Comparison of ENCODE assay signal across 17 mouse cellular contexts in genomic region chr9:58206013-58206412, GRCm38 (mm10). TPM values are rescaled to one million over a fixed set of nuclear protein-coding genes. Genes with fewer than 3 reads are reported as not detected.
DNase-seq lines count a peak whose midpoint lies in the region; ATAC-seq and TF ChIP-seq lines count a peak whose summit lies in the region.
"Had no signal": no experiment of that assay in that cellular context is flagged by ENCODE, and none has a peak within 500 bp of the region (broad histone marks: within the 10 kb centered on the region; RNA-seq: fewer than 3 reads in every experiment).

No protein-coding gene starts in this region.

- no peak for ATAC-seq in midbrain, embryonic 11.5 days (ENCODE audit: low FRiP score)
- ATAC-seq in forebrain, embryonic 12.5 days (ENCODE audit: low FRiP score), result no peak
- no peak for ATAC-seq in forebrain, postnatal 0 days
- no peak for ATAC-seq in midbrain, embryonic 15.5 days (replicated peaks)
- ATAC-seq: CD4-positive, CD25-positive, alpha-beta regulatory T cell, adult 4 months; liver, embryonic 12.5 days; lung, postnatal 0 days had no signal

- H3K4me3 ChIP-seq in midbrain, embryonic 11.5 days (ENCODE audit: low read depth, low read length), result no peak overlapping the region
- H3K4me3 ChIP-seq in midbrain, embryonic 10.5 days, result no peak overlapping the region
- H3K4me3 ChIP-seq in forebrain, embryonic 12.5 days (replicated peaks), result no peak overlapping the region
- H3K4me3 ChIP-seq in forebrain, postnatal 0 days (ENCODE audit: low read depth, low read length), result peak overlapping the region; percentile 1
- H3K4me3 ChIP-seq in midbrain, embryonic 15.5 days, result no peak overlapping the region
- H3K4me3 ChIP-seq: heart, embryonic 10.5 days; liver, embryonic 12.5 days; megakaryocyte, embryonic 14.5 days had no signal

- no peak overlapping the region for H3K4me2 ChIP-seq in midbrain, embryonic 11.5 days
- 0 out of 2 replicates have a peak overlapping the region, but pooled peaks have one; percentile 63 for H3K4me2 ChIP-seq in forebrain, embryonic 12.5 days
- H3K4me2 ChIP-seq in forebrain, postnatal 0 days (ENCODE audit: low read depth), result peak overlapping the region; percentile 65
- H3K4me2 ChIP-seq in midbrain, embryonic 15.5 days, result peak overlapping the region; percentile 67
- H3K4me2 ChIP-seq: liver, embryonic 12.5 days had no signal

- H3K9me3 ChIP-seq in midbrain, embryonic 11.5 days (ENCODE audit: control insufficient read depth, low read length), result no peaks in the 10 kb centered on the region
- H3K9me3 ChIP-seq in midbrain, embryonic 10.5 days (replicated peaks), result no peaks in the 10 kb centered on the region
- H3K9me3 ChIP-seq in forebrain, embryonic 12.5 days, result no peaks in the 10 kb centered on the region
- no peaks in the 10 kb centered on the region for H3K9me3 ChIP-seq in forebrain, postnatal 0 days (ENCODE audit: low read length)
- no peaks in the 10 kb centered on the region for H3K9me3 ChIP-seq in midbrain, embryonic 15.5 days
- H3K9me3 ChIP-seq: heart, embryonic 10.5 days; liver, embryonic 12.5 days; megakaryocyte, embryonic 14.5 days had no signal

- peaks cover 24% of the 10 kb centered on the region for H3K4me1 ChIP-seq in midbrain, embryonic 11.5 days (ENCODE audit: control insufficient read depth, insufficient read depth, low read length)
- H3K4me1 ChIP-seq in midbrain, embryonic 10.5 days, result peaks cover 47% of the 10 kb centered on the region
- H3K4me1 ChIP-seq in forebrain, embryonic 12.5 days, result peaks cover 49% of the 10 kb centered on the region
- peaks cover 12% of the 10 kb centered on the region for H3K4me1 ChIP-seq in forebrain, postnatal 0 days (ENCODE audit: insufficient read depth)
- H3K4me1 ChIP-seq in midbrain, embryonic 15.5 days, result peaks cover 37% of the 10 kb centered on the region

- H3K36me3 ChIP-seq in midbrain, embryonic 11.5 days (ENCODE audit: control insufficient read depth, insufficient read depth, low read length), result no peaks in the 10 kb centered on the region
- H3K36me3 ChIP-seq in midbrain, embryonic 10.5 days, result no peaks in the 10 kb centered on the region
- H3K36me3 ChIP-seq in forebrain, embryonic 12.5 days (replicated peaks), result no peaks in the 10 kb centered on the region
- H3K36me3 ChIP-seq in forebrain, postnatal 0 days (ENCODE audit: insufficient read depth), result no peaks in the 10 kb centered on the region
- H3K36me3 ChIP-seq in midbrain, embryonic 15.5 days (replicated peaks), result no peaks in the 10 kb centered on the region
- H3K36me3 ChIP-seq: heart, embryonic 10.5 days; liver, embryonic 12.5 days had no signal

- no peak for TF ChIP-seq CTCF in forebrain, postnatal 0 days (IDR thresholded peaks at IDR 0.05; ENCODE audit: low read depth)

- no peak overlapping the region for H3K9ac ChIP-seq in midbrain, embryonic 11.5 days (ENCODE audit: low read length)
- H3K9ac ChIP-seq in forebrain, embryonic 12.5 days, result no peak overlapping the region
- no peak overlapping the region for H3K9ac ChIP-seq in forebrain, postnatal 0 days
- H3K9ac ChIP-seq in midbrain, embryonic 15.5 days, result no peak overlapping the region
- H3K9ac ChIP-seq: liver, embryonic 12.5 days had no signal

- H3K27ac ChIP-seq in midbrain, embryonic 11.5 days (ENCODE audit: low read depth, low read length), result no peak overlapping the region
- H3K27ac ChIP-seq in midbrain, embryonic 10.5 days (replicated peaks), result no peak overlapping the region
- H3K27ac ChIP-seq in forebrain, embryonic 12.5 days, result no peak overlapping the region
- H3K27ac ChIP-seq in forebrain, postnatal 0 days (ENCODE audit: low read depth, low read length), result peak overlapping the region; percentile 95
- H3K27ac ChIP-seq in midbrain, embryonic 15.5 days, result 0 out of 2 replicates have a peak overlapping the region, but pooled peaks have one; percentile 23
- H3K27ac ChIP-seq: heart, embryonic 10.5 days; liver, embryonic 12.5 days had no signal

- H3K27me3 ChIP-seq in midbrain, embryonic 11.5 days (ENCODE audit: control insufficient read depth, insufficient read depth, low read length), result peaks cover 34% of the 10 kb centered on the region
- peaks cover 63% of the 10 kb centered on the region for H3K27me3 ChIP-seq in midbrain, embryonic 10.5 days (ENCODE audit: low read depth, poor library complexity, severe bottlenecking)
- peaks cover 30% of the 10 kb centered on the region for H3K27me3 ChIP-seq in forebrain, embryonic 12.5 days
- H3K27me3 ChIP-seq in forebrain, postnatal 0 days (ENCODE audit: insufficient read depth, low read length), result peaks cover 3% of the 10 kb centered on the region; the same call in 1 of the 2 replicates
- peaks cover 22% of the 10 kb centered on the region for H3K27me3 ChIP-seq in midbrain, embryonic 15.5 days (replicated peaks)

- DNase-seq in midbrain, embryonic 11.5 days (ENCODE audit: low spot score, missing footprints), result peak; percentile 6
- DNase-seq in midbrain, embryonic 10.5 days (ENCODE audit: low spot score), result no peak
- DNase-seq in forebrain, postnatal 0 days, result peak; percentile 85
- no peak for DNase-seq in natural killer cell, adult 2 months (ENCODE audit: low spot score in 2 of 2)
- DNase-seq in adrenal gland, postnatal 36 days, result no peak
- DNase-seq: adrenal gland, postnatal 10 days; cerebellum, postnatal 36 days; left cerebral cortex, postnatal 4 days; thymus, adult 18-20 months had no signal

- WGBS in midbrain, embryonic 11.5 days, result 87% methylated on average over 7 of the region's 7 CpGs
- WGBS in midbrain, embryonic 10.5 days, result 89% methylated on average over 7 of the region's 7 CpGs
- 80% methylated on average over 7 of the region's 7 CpGs for whole genome bisulfite sequencing in forebrain, embryonic 12.5 days
- WGBS in forebrain, postnatal 0 days, result 35% methylated on average over 7 of the region's 7 CpGs
- WGBS in midbrain, embryonic 15.5 days, result 68% methylated on average over 7 of the region's 7 CpGs

RNA-seq across cellular contexts. Expression of gene Islr2, which starts 1.9 kb away (rescaled TPM):
- 18.7 and 19.6 TPM in 2 replicates for polyA plus RNA-seq in midbrain, embryonic 11.5 days (2014; fragmentation: Nextera tagmentation; extraction: Ambion mirVana)
- 5.2 and 8.1 TPM in 2 replicates for polyA plus RNA-seq in midbrain, embryonic 10.5 days (2016; fragmentation: Nextera tagmentation; extraction: Ambion mirVana)
- polyA plus RNA-seq in forebrain, embryonic 12.5 days (2016; fragmentation: Nextera tagmentation; extraction: Ambion mirVana), result 52.3 and 60.8 TPM in 2 replicates
- 612 and 779 TPM in 2 replicates for total RNA-seq in forebrain, postnatal 0 days (2014; rRNA removed)
- 54.0 and 58.3 TPM in 2 replicates for polyA plus RNA-seq in forebrain, postnatal 0 days (2015; fragmentation: Nextera tagmentation; extraction: Ambion mirVana)
- polyA plus RNA-seq in midbrain, embryonic 15.5 days (2015; fragmentation: Nextera tagmentation; extraction: Ambion mirVana), result 44.4 and 55.1 TPM in 2 replicates
- 1 to 10 TPM; 2.3 to 3.3 TPM for total RNA-seq in adrenal gland, postnatal 36 days (2021)
- polyA plus RNA-seq: CD4-positive, CD25-positive, alpha-beta regulatory T cell, adult 4 months; heart, embryonic 10.5 days; lung, postnatal 0 days had no signal

RNA-seq across cellular contexts. Expression of gene Islr, which starts 1.9 kb away (rescaled TPM):
- polyA plus RNA-seq in midbrain, embryonic 11.5 days (2014; fragmentation: Nextera tagmentation; extraction: Ambion mirVana), result 13.0 and 13.9 TPM in 2 replicates
- 7.4 and 15.4 TPM in 2 replicates for polyA plus RNA-seq in midbrain, embryonic 10.5 days (2016; fragmentation: Nextera tagmentation; extraction: Ambion mirVana)
- polyA plus RNA-seq in forebrain, embryonic 12.5 days (2016; fragmentation: Nextera tagmentation; extraction: Ambion mirVana), result 16.4 and 17.9 TPM in 2 replicates
- 31.0 and 45.8 TPM in 2 replicates for total RNA-seq in forebrain, postnatal 0 days (2014; rRNA removed)
- polyA plus RNA-seq in forebrain, postnatal 0 days (2015; fragmentation: Nextera tagmentation; extraction: Ambion mirVana), result 27.4 and 32.2 TPM in 2 replicates
- polyA plus RNA-seq in midbrain, embryonic 15.5 days (2015; fragmentation: Nextera tagmentation; extraction: Ambion mirVana), result 36.1 and 46.9 TPM in 2 replicates
- total RNA-seq in adrenal gland, postnatal 36 days (2021), result 10 to 100 TPM; 23.7 to 32.1 TPM
- total RNA-seq: MEL had no signal

RNA-seq across cellular contexts. Expression of gene Pml, which starts 43.6 kb away (rescaled TPM):
- 8.7 and 10.1 TPM in 2 replicates for polyA plus RNA-seq in midbrain, embryonic 11.5 days (2014; fragmentation: Nextera tagmentation; extraction: Ambion mirVana)
- polyA plus RNA-seq in midbrain, embryonic 10.5 days (2016; fragmentation: Nextera tagmentation; extraction: Ambion mirVana), result 13.4 and 14.1 TPM in 2 replicates
- polyA plus RNA-seq in forebrain, embryonic 12.5 days (2016; fragmentation: Nextera tagmentation; extraction: Ambion mirVana), result 11.1 TPM in 2 replicates
- total RNA-seq in forebrain, postnatal 0 days (2014; rRNA removed), result 3.4 and 4.8 TPM in 2 replicates
- polyA plus RNA-seq in forebrain, postnatal 0 days (2015; fragmentation: Nextera tagmentation; extraction: Ambion mirVana), result 2.6 and 3.7 TPM in 2 replicates
- 3.9 and 5.0 TPM in 2 replicates for polyA plus RNA-seq in midbrain, embryonic 15.5 days (2015; fragmentation: Nextera tagmentation; extraction: Ambion mirVana)
- 10 to 100 TPM; 22.4 to 24.2 TPM for total RNA-seq in adrenal gland, postnatal 36 days (2021)

RNA-seq across cellular contexts. Expression of gene Stoml1, which starts 47.0 kb away (rescaled TPM):
- 27.6 and 29.7 TPM in 2 replicates for polyA plus RNA-seq in midbrain, embryonic 11.5 days (2014; fragmentation: Nextera tagmentation; extraction: Ambion mirVana)
- polyA plus RNA-seq in midbrain, embryonic 10.5 days (2016; fragmentation: Nextera tagmentation; extraction: Ambion mirVana), result 32.2 and 39.9 TPM in 2 replicates
- polyA plus RNA-seq in forebrain, embryonic 12.5 days (2016; fragmentation: Nextera tagmentation; extraction: Ambion mirVana), result 52.2 and 53.3 TPM in 2 replicates
- total RNA-seq in forebrain, postnatal 0 days (2014; rRNA removed), result 148 and 149 TPM in 2 replicates
- 142 and 144 TPM in 2 replicates for polyA plus RNA-seq in forebrain, postnatal 0 days (2015; fragmentation: Nextera tagmentation; extraction: Ambion mirVana)
- polyA plus RNA-seq in midbrain, embryonic 15.5 days (2015; fragmentation: Nextera tagmentation; extraction: Ambion mirVana), result 136 and 140 TPM in 2 replicates
- 10 to 100 TPM; 15.7 to 19.2 TPM for total RNA-seq in adrenal gland, postnatal 36 days (2021)

Comparison
In these comparisons a context has a peak if more than half of its experiments do, and no peak if none do; other contexts are left out.
1. DNase-seq: peak in midbrain, embryonic 11.5 days (single experiment) and forebrain, postnatal 0 days (single experiment); none in midbrain, embryonic 10.5 days (single experiment), natural killer cell, adult 2 months (0 of 2) and adrenal gland, postnatal 36 days (0 of 2).
2. H3K27ac ChIP-seq: peak in forebrain, postnatal 0 days (single experiment) and midbrain, embryonic 15.5 days (single experiment); none in midbrain, embryonic 11.5 days (single experiment), midbrain, embryonic 10.5 days (single experiment) and forebrain, embryonic 12.5 days (single experiment).